In the genomic region with DNA sequence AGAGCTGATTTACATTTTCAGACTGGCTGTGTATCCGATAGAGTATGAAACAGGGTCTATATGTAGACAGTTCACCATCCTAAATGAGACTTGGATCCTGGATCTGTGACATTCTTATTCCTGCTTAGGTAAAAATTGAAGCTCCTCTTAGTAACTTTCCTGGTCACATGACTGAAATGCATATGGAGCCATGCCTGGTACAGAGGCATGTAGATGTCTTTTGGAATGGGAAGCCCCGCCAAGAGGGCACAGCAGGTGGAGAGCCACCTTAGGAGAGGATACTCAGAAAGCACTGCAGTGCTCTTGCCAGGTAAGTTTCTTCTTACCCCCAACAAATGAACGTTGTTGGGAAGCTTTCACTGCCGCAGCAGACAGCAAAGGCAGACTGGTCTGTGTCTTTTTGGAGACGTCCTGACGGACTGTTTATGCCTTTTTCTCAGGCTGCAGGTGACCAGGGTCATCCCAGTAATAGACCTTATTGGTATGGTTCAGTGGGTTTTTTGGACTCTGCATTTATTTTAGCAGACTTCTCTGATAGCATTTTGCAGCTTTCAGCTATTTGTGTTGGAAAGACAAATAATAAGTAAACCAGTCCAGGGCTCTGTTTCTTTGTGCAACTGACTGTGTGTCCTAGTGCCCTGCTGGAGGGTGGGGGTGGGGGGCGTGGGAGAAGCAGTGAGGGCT, we compare ENCODE assay signal across 32 mouse cellular contexts.
DNase-seq lines count a peak whose midpoint lies in the region; ATAC-seq and TF ChIP-seq lines count a peak whose summit lies in the region.
"Had no signal": no experiment of that assay in that cellular context is flagged by ENCODE, and none has a peak within 500 bp of the region (broad histone marks: within the 10 kb centered on the region; RNA-seq: fewer than 3 reads in every experiment).

No protein-coding gene starts in this region.

- no peak for TF ChIP-seq RAD21 in MEL (IDR thresholded peaks at IDR 0.05; ENCODE audit: low read depth, low read length)

- H3K4me2 ChIP-seq in kidney, embryonic 16.5 days (replicated peaks; ENCODE audit: low read depth, low read length), result no peak overlapping the region
- H3K4me2 ChIP-seq in liver, embryonic 12.5 days, result peak overlapping the region; percentile 56
- no peak overlapping the region for H3K4me2 ChIP-seq in forebrain, embryonic 15.5 days (replicated peaks)
- H3K4me2 ChIP-seq: hindbrain, embryonic 15.5 days; limb, embryonic 15.5 days; midbrain, embryonic 13.5 days; neural tube, embryonic 13.5 days; stomach, embryonic 15.5 days had no signal

- TF ChIP-seq POLR2A in kidney, adult 2 months (IDR thresholded peaks at IDR 0.05; ENCODE audit: low read depth, low read length), result no peak
- no peak for TF ChIP-seq POLR2A in MEL (IDR thresholded peaks at IDR 0.05; ENCODE audit: control insufficient read depth in 1 of 2, insufficient read depth in 1 of 2, low read depth in 1 of 2, low read length in 2 of 2, poor library complexity in 1 of 2)

- H3K9me3 ChIP-seq in kidney, embryonic 16.5 days (ENCODE audit: low read length), result no peaks in the 10 kb centered on the region
- H3K9me3 ChIP-seq in MEL (replicated peaks; ENCODE audit: insufficient read depth, low read length), result no peaks in the 10 kb centered on the region
- H3K9me3 ChIP-seq in liver, embryonic 12.5 days (replicated peaks), result no peaks in the 10 kb centered on the region
- no peaks in the 10 kb centered on the region for H3K9me3 ChIP-seq in forebrain, embryonic 15.5 days
- H3K9me3 ChIP-seq: embryonic facial prominence, embryonic 12.5 days; forebrain, embryonic 10.5 days; heart, embryonic 13.5 days; hindbrain, embryonic 15.5 days; limb, embryonic 10.5 days; limb, embryonic 15.5 days; megakaryocyte, embryonic 14.5 days; midbrain, embryonic 13.5 days; neural tube, embryonic 13.5 days; stomach, embryonic 15.5 days had no signal

- H3K4me3 ChIP-seq in kidney, adult 2 months (ENCODE audit: insufficient read depth, low read depth, low read length), result no peak overlapping the region
- H3K4me3 ChIP-seq in kidney, embryonic 16.5 days (ENCODE audit: low read length), result no peak overlapping the region
- H3K4me3 ChIP-seq in MEL (ENCODE audit: control insufficient read depth in 1 of 2, insufficient read depth in 1 of 2, low read depth in 2 of 2, low read length in 2 of 2), result peak overlapping the region in 1 of 2 experiments; percentile 71; a peak in 3 of 4 replicates
- H3K4me3 ChIP-seq in liver, embryonic 12.5 days, result no peak overlapping the region
- no peak overlapping the region for H3K4me3 ChIP-seq in forebrain, embryonic 15.5 days
- H3K4me3 ChIP-seq: embryonic facial prominence, embryonic 12.5 days; forebrain, embryonic 10.5 days; gastrocnemius, adult 2 months; heart, adult 2 months; heart, embryonic 13.5 days; hindbrain, embryonic 15.5 days; limb, embryonic 10.5 days; limb, embryonic 15.5 days; midbrain, embryonic 13.5 days; neural tube, embryonic 13.5 days; stomach, embryonic 15.5 days had no signal

- H3K36me3 ChIP-seq in kidney, adult 2 months (ENCODE audit: control insufficient read depth, insufficient read depth, low read length), result no peaks in the 10 kb centered on the region
- H3K36me3 ChIP-seq in kidney, embryonic 16.5 days (ENCODE audit: insufficient read depth, low read length), result no peaks in the 10 kb centered on the region
- H3K36me3 ChIP-seq in MEL (ENCODE audit: control insufficient read depth in 1 of 2, insufficient read depth in 2 of 2, low read length in 2 of 2), result peaks cover 0 to 32% of the 10 kb centered on the region in 2 experiments; a peak in 2 of 4 replicates
- H3K36me3 ChIP-seq in liver, embryonic 12.5 days, result no peaks in the 10 kb centered on the region
- H3K36me3 ChIP-seq in forebrain, embryonic 15.5 days, result no peaks in the 10 kb centered on the region
- H3K36me3 ChIP-seq: embryonic facial prominence, embryonic 12.5 days; forebrain, embryonic 10.5 days; heart, embryonic 13.5 days; hindbrain, embryonic 15.5 days; limb, embryonic 10.5 days; limb, embryonic 15.5 days; midbrain, embryonic 13.5 days; neural tube, embryonic 13.5 days; stomach, embryonic 15.5 days had no signal

- H3K4me1 ChIP-seq in kidney, adult 2 months (ENCODE audit: control insufficient read depth, insufficient read depth, low read length), result peaks cover 11% of the 10 kb centered on the region; the same call in 1 of the 2 replicates
- H3K4me1 ChIP-seq in kidney, embryonic 16.5 days (ENCODE audit: insufficient read depth, low read length), result peaks cover 39% of the 10 kb centered on the region
- peaks cover 23 to 37% of the 10 kb centered on the region in 2 experiments for H3K4me1 ChIP-seq in MEL (ENCODE audit: control insufficient read depth in 1 of 2, insufficient read depth in 2 of 2, low read length in 2 of 2)
- peaks cover 54% of the 10 kb centered on the region for H3K4me1 ChIP-seq in liver, embryonic 12.5 days
- H3K4me1 ChIP-seq in forebrain, embryonic 15.5 days, result peaks cover 14% of the 10 kb centered on the region

- H3K9ac ChIP-seq in kidney, embryonic 16.5 days (replicated peaks; ENCODE audit: low read length), result no peak overlapping the region
- peak overlapping the region; percentile 56 for H3K9ac ChIP-seq in MEL (ENCODE audit: control insufficient read depth, low read depth, low read length, poor library complexity, severe bottlenecking)
- peak overlapping the region; percentile 58; the same call in 1 of the 2 replicates for H3K9ac ChIP-seq in liver, embryonic 12.5 days
- no peak overlapping the region for H3K9ac ChIP-seq in forebrain, embryonic 15.5 days (replicated peaks)
- H3K9ac ChIP-seq: embryonic facial prominence, embryonic 12.5 days; heart, embryonic 13.5 days; hindbrain, embryonic 15.5 days; limb, embryonic 15.5 days; midbrain, embryonic 13.5 days; neural tube, embryonic 13.5 days; stomach, embryonic 15.5 days had no signal

- peak; percentile 75 for DNase-seq in kidney, adult 2 months
- no peak for DNase-seq in MEL (ENCODE audit: low read depth, low spot score)
- peak; percentile 71 for DNase-seq in kidney, adult 9 months
- no peak for DNase-seq in adrenal gland, postnatal 14 days
- no peak for DNase-seq in adrenal gland, adult 8-10 months
- DNase-seq: adrenal gland, adult 2 months; cerebellum, adult 9-10 months; cerebellum, postnatal 36 days; gastrocnemius, adult 2 months; gastrocnemius, postnatal 36 days; heart, adult 2 months; heart, postnatal 10 days; layer of hippocampus, postnatal 36 days; lung, postnatal 4 days had no signal

- no peak for ATAC-seq in kidney, embryonic 16.5 days (ENCODE audit: low FRiP score, low TSS enrichment)
- ATAC-seq in liver, embryonic 12.5 days, result no peak
- no peak for ATAC-seq in forebrain, embryonic 15.5 days (replicated peaks)
- ATAC-seq: activated CD4-positive, CD25-positive, alpha-beta regulatory T cell, adult 4 months; forebrain, embryonic 16.5 days; inflammation-experienced regulatory T-cells, adult 6 months; lung, postnatal 0 days; midbrain, embryonic 13.5 days had no signal

- peak overlapping the region; percentile 65 for H3K27ac ChIP-seq in kidney, adult 2 months (ENCODE audit: insufficient read depth, low read depth, low read length)
- no peak overlapping the region for H3K27ac ChIP-seq in kidney, embryonic 16.5 days (ENCODE audit: low read length)
- peak overlapping the region; percentile 86 for H3K27ac ChIP-seq in MEL (ENCODE audit: control insufficient read depth, low read depth, low read length)
- H3K27ac ChIP-seq in liver, embryonic 12.5 days, result peak overlapping the region; percentile 74; the same call in 1 of the 2 replicates
- no peak overlapping the region for H3K27ac ChIP-seq in forebrain, embryonic 15.5 days (replicated peaks)
- H3K27ac ChIP-seq: forebrain, embryonic 10.5 days; gastrocnemius, adult 2 months; heart, adult 2 months; hindbrain, embryonic 15.5 days; kidney, postnatal 0 days; limb, embryonic 10.5 days; limb, embryonic 15.5 days; midbrain, embryonic 13.5 days; neural tube, embryonic 13.5 days had no signal

- 67% methylated on average over 7 of the region's 7 CpGs for WGBS in kidney, adult 2 months
- WGBS in kidney, embryonic 16.5 days, result 63% methylated on average over 7 of the region's 7 CpGs
- 71% methylated on average over 7 of the region's 7 CpGs for WGBS in liver, embryonic 12.5 days (ENCODE audit: insufficient replicate concordance)
- WGBS in forebrain, embryonic 15.5 days, result 74% methylated on average over 7 of the region's 7 CpGs

- TF ChIP-seq CTCF in kidney, adult 2 months (conservative IDR thresholded peaks at IDR 0.05; ENCODE audit: insufficient read depth, insufficient read length, low read depth, low read length), result no peak
- TF ChIP-seq CTCF in MEL (IDR thresholded peaks at IDR 0.05 in 2 of 3, conservative IDR thresholded peaks at IDR 0.05 in 1 of 3; ENCODE audit: control insufficient read depth in 1 of 3, insufficient read depth in 1 of 3, low read depth in 2 of 3, low read length in 3 of 3, poor library complexity in 1 of 3, severe bottlenecking in 1 of 3), result no peak

- TF ChIP-seq EP300 in MEL (IDR thresholded peaks at IDR 0.05; ENCODE audit: low read depth in 1 of 2, low read length in 2 of 2), result no peak

- no peaks in the 10 kb centered on the region for H3K27me3 ChIP-seq in kidney, adult 2 months (replicated peaks; ENCODE audit: control insufficient read depth, insufficient read depth, low read length)
- peaks cover 24% of the 10 kb centered on the region for H3K27me3 ChIP-seq in kidney, embryonic 16.5 days (ENCODE audit: insufficient read depth, low read length)
- no peaks in the 10 kb centered on the region for H3K27me3 ChIP-seq in MEL (ENCODE audit: control insufficient read depth in 1 of 2, insufficient read depth in 2 of 2, low read length in 2 of 2)
- no peaks in the 10 kb centered on the region for H3K27me3 ChIP-seq in liver, embryonic 12.5 days (replicated peaks)
- no peaks in the 10 kb centered on the region for H3K27me3 ChIP-seq in forebrain, embryonic 15.5 days
- H3K27me3 ChIP-seq: embryonic facial prominence, embryonic 12.5 days; heart, embryonic 13.5 days; hindbrain, embryonic 15.5 days; midbrain, embryonic 13.5 days; neural tube, embryonic 13.5 days; stomach, embryonic 15.5 days had no signal

- H3K79me2 ChIP-seq in MEL (ENCODE audit: control insufficient read depth, insufficient read depth, low read length, poor library complexity), result no peaks in the 10 kb centered on the region

TF ChIP-seq in MEL, 35 proteins besides CTCF, POLR2A, EP300 and RAD21 (continues in another document):
- TF ChIP-seq BHLHE40 (IDR thresholded peaks at IDR 0.05; ENCODE audit: borderline replicate concordance, low read depth, low read length) (no peak), MAZ (IDR thresholded peaks at IDR 0.05; ENCODE audit: low read depth, low read length) (no peak), ZKSCAN1 (IDR thresholded peaks at IDR 0.05; ENCODE audit: low read depth, low read length) (no peak), USF1 (IDR thresholded peaks at IDR 0.05; ENCODE audit: low read depth, low read length) (peak; percentile 81), KAT2A (conservative IDR thresholded peaks at IDR 0.05; ENCODE audit: low read depth, low read length) (no peak), CHD2 (IDR thresholded peaks at IDR 0.05; ENCODE audit: low read length) (no peak), USF2 (IDR thresholded peaks at IDR 0.05; ENCODE audit: borderline replicate concordance in 1 of 2, insufficient read depth in 1 of 2, low read depth in 1 of 2, low read length in 2 of 2) (peak in 1 of 2 experiments; percentile 47; a peak in 1 of 4 replicates), TCF12 (IDR thresholded peaks at IDR 0.05; ENCODE audit: low read depth, low read length) (no peak), TAL1 (IDR thresholded peaks at IDR 0.05; ENCODE audit: low read length) (no peak)

Comparison
In these comparisons a context has a peak if more than half of its experiments do, and no peak if none do; other contexts are left out.
1. H3K27ac ChIP-seq: peak in kidney, adult 2 months (single experiment), MEL (single experiment) and liver, embryonic 12.5 days (single experiment); none in kidney, embryonic 16.5 days (single experiment) and forebrain, embryonic 15.5 days (single experiment).
2. DNase-seq: peak in kidney, adult 2 months (single experiment) and kidney, adult 9 months (single experiment); none in MEL (single experiment), adrenal gland, postnatal 14 days (single experiment) and adrenal gland, adult 8-10 months (single experiment).
3. H3K9ac ChIP-seq: peak in MEL (single experiment) and liver, embryonic 12.5 days (single experiment); none in kidney, embryonic 16.5 days (single experiment) and forebrain, embryonic 15.5 days (single experiment).